Comparison of ENCODE assay signal across 15 mouse cellular contexts in genomic region chr12:54596715-54597114, GRCm38 (mm10).
"Had no signal": no experiment of that assay in that cellular context is flagged by ENCODE, and none has a peak within 500 bp of the region (broad histone marks: within the 10 kb centered on the region; RNA-seq: fewer than 3 reads in every experiment).

No protein-coding gene starts in this region.

- H3K27ac ChIP-seq: neural tube, embryonic 15.5 days; stomach, embryonic 15.5 days; stomach, postnatal 0 days had no signal

- DNase-seq: retina, postnatal 1 day; right cerebral cortex, adult 18-20 months; right cerebral cortex, postnatal 14 days; right cerebral cortex, postnatal 25 days; right cerebral cortex, postnatal 4 days; spleen, adult 18-20 months; thymus, adult 18-20 months; thymus, adult 2 months; thymus, postnatal 14 days; thymus, postnatal 25 days; thymus, postnatal 36 days; thymus, postnatal 4 days had no signal

- H3K4me1 ChIP-seq: neural tube, embryonic 15.5 days; stomach, embryonic 15.5 days had no signal

- H3K4me2 ChIP-seq: neural tube, embryonic 15.5 days; stomach, embryonic 15.5 days had no signal

- H3K4me3 ChIP-seq: neural tube, embryonic 15.5 days; stomach, embryonic 15.5 days had no signal

- H3K36me3 ChIP-seq: neural tube, embryonic 15.5 days; stomach, embryonic 15.5 days had no signal

- H3K9me3 ChIP-seq: neural tube, embryonic 15.5 days; stomach, embryonic 15.5 days had no signal

- H3K27me3 ChIP-seq: neural tube, embryonic 15.5 days; stomach, embryonic 15.5 days had no signal

- H3K9ac ChIP-seq: neural tube, embryonic 15.5 days; stomach, embryonic 15.5 days had no signal
